Mouse (Mus musculus): ENCODE measurements around the gene Fndc3b. TPM values are rescaled to one million over a fixed set of nuclear protein-coding genes. Genes with fewer than 3 reads are reported as not detected.

The Fndc3b gene
- total RNA-seq, 2 experiments from 2014 or later: 1.5 to 7.7 TPM

GRCm38 (mm10) chr3:27685134-27685533 is 26.0 kb downstream of the Fndc3b start:
- ATAC-seq (replicated peaks; ENCODE audit: low FRiP score, poor library complexity, severe bottlenecking): no peak

GRCm38 (mm10) chr3:27683374-27683773 is 27.7 kb downstream of the Fndc3b start:
- no peak for ATAC-seq (replicated peaks; ENCODE audit: low FRiP score, poor library complexity, severe bottlenecking)

- no peak for ATAC-seq (replicated peaks; ENCODE audit: low FRiP score, poor library complexity, severe bottlenecking)
These were observed 33.5 kb downstream of the Fndc3b start for GRCm38 (mm10) chr3:27677574-27677973.

GRCm38 (mm10) chr3:27673660-27674059 is 37.4 kb downstream of the Fndc3b start:
- no peak for ATAC-seq (replicated peaks; ENCODE audit: low FRiP score, poor library complexity, severe bottlenecking)

- ATAC-seq (replicated peaks; ENCODE audit: low FRiP score, poor library complexity, severe bottlenecking): no peak
These were observed 40.7 kb downstream of the Fndc3b start for GRCm38 (mm10) chr3:27670416-27670815.

GRCm38 (mm10) chr3:27667280-27667679 is 43.8 kb downstream of the Fndc3b start:
- no peak for ATAC-seq (replicated peaks; ENCODE audit: low FRiP score, poor library complexity, severe bottlenecking)

- no peak for ATAC-seq (replicated peaks; ENCODE audit: low FRiP score, poor library complexity, severe bottlenecking)
These were observed 45.8 kb downstream of the Fndc3b start for GRCm38 (mm10) chr3:27665338-27665737.

- no peak for ATAC-seq (replicated peaks; ENCODE audit: low FRiP score, poor library complexity, severe bottlenecking)
These were observed 47.9 kb downstream of the Fndc3b start for GRCm38 (mm10) chr3:27663221-27663620.

GRCm38 (mm10) chr3:27658198-27658763 is 52.8 kb downstream of the Fndc3b start:
- no peak for ATAC-seq (replicated peaks; ENCODE audit: low FRiP score, poor library complexity, severe bottlenecking)

GRCm38 (mm10) chr3:27656764-27657390 is 54.2 kb downstream of the Fndc3b start:
- ATAC-seq (replicated peaks; ENCODE audit: low FRiP score, poor library complexity, severe bottlenecking): no peak

- ATAC-seq (replicated peaks; ENCODE audit: low FRiP score, poor library complexity, severe bottlenecking): no peak
These were observed 55.4 kb downstream of the Fndc3b start for GRCm38 (mm10) chr3:27655673-27656072.

- no peak for ATAC-seq (replicated peaks; ENCODE audit: low FRiP score, poor library complexity, severe bottlenecking)
These were observed 56.1 kb downstream of the Fndc3b start for GRCm38 (mm10) chr3:27655042-27655441.

- ATAC-seq (replicated peaks; ENCODE audit: low FRiP score, poor library complexity, severe bottlenecking): no peak
These were observed 58.6 kb downstream of the Fndc3b start for GRCm38 (mm10) chr3:27652451-27653011.

- ATAC-seq (replicated peaks; ENCODE audit: low FRiP score, poor library complexity, severe bottlenecking): no peak
These were observed 59.4 kb downstream of the Fndc3b start for GRCm38 (mm10) chr3:27651731-27652130.

- no peak for ATAC-seq (replicated peaks; ENCODE audit: low FRiP score, poor library complexity, severe bottlenecking)
These were observed 61.0 kb downstream of the Fndc3b start for GRCm38 (mm10) chr3:27650083-27650482.

GRCm38 (mm10) chr3:27649316-27649715 is 61.8 kb downstream of the Fndc3b start:
- ATAC-seq (replicated peaks; ENCODE audit: low FRiP score, poor library complexity, severe bottlenecking): no peak

- no peak for ATAC-seq (replicated peaks; ENCODE audit: low FRiP score, poor library complexity, severe bottlenecking)
These were observed 68.7 kb downstream of the Fndc3b start for GRCm38 (mm10) chr3:27642381-27642780.

GRCm38 (mm10) chr3:27639701-27640100 is 71.4 kb downstream of the Fndc3b start:
- ATAC-seq (replicated peaks; ENCODE audit: low FRiP score, poor library complexity, severe bottlenecking): no peak

GRCm38 (mm10) chr3:27637046-27637661 is 74.0 kb downstream of the Fndc3b start:
- ATAC-seq (replicated peaks; ENCODE audit: low FRiP score, poor library complexity, severe bottlenecking): no peak

- no peak for ATAC-seq (replicated peaks; ENCODE audit: low FRiP score, poor library complexity, severe bottlenecking)
These were observed 75.3 kb downstream of the Fndc3b start for GRCm38 (mm10) chr3:27635776-27636175.

GRCm38 (mm10) chr3:27632880-27633279 is 78.2 kb downstream of the Fndc3b start:
- ATAC-seq (replicated peaks; ENCODE audit: low FRiP score, poor library complexity, severe bottlenecking): no peak
